Mouse (Mus musculus): ENCODE measurements around the gene Abi2.
A peak's percentile ranks its signal among the peaks of the same experiment; 100 is the strongest.
"Not testable (repeated sequence)": the region's sequence is repeated elsewhere in the genome, so short reads cannot be mapped to it uniquely, and the experiment has no call there.

The Abi2 gene

DNA sequence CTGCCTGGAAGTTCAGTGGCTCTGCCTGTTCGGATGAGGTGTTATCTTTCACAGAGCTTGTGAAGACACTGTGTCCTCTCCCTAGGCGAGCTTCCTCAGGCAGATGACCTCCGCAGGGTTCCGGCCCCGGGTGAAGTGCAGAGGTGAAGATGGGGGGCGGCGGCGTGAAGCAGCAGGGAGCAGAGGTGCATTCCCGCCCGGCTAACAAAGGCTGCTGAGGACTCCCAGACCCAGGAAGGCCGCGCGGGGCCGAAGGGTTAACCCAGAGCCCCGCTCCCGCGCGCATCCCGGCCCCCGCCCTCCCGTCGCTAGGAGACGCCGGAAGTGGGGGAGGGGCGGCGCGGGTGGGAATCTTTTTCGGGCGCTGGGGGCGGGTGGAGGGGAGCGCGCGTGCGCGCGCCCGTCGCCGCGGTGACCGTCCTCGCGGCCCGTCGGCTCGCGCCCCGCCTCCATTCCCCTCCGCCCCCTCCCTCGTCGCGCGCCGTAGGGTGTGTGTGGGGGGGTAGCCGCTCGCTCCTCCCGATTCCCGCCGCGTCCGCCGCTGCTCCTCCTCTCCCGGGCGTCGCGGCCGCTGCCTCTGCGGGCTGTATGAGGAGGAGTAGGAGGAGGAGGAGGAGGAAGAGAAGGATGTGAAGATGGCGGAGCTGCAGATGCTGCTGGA, at the start of gene Abi2:
Abi2 (plus strand) TSS at position 452 of the 661 bp plus-strand sequence.
- DNase-seq (ENCODE audit: low spot score), result peak; percentile 76

DNA sequence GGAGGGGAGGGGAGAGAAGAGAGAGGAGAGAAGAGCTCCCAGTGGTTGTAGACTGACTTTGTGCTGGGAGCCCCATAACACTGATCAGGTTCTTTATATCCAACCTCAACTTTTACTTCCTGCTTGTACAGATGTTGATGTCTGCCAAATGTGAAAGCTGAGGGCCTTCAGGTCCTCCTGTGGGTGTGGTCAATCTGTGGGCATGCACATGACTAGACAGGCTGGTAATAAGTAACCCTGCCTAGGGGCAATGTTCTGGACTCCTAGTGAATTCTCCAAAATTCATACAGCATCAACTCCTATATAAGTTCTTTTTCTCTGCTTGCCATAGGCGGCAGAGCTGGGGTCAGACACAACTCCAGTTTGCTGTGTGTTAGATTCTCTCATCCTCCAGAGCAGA, 47.8 kb upstream of the Abi2 start:
- no peak for DNase-seq (ENCODE audit: low spot score)

DNA sequence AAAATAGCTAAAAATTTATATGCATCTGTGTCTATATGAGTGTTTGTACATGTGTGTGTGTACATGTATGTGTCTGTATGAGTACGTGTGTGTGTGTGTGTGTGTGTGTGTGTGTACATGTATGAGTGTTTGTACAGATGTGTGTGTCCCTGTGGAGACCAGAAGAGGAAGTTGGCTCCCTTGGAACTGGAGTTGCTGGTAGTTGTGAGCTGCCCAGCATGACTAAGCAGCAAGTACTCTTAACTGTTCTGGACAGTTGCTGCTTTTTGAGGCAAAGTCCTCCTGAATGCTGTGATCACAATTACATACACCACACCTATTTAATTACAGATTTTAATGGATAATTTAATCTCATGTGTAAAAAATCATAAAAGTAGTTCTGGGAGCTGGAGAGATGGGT, 32.9 kb upstream of the Abi2 start:
- DNase-seq (ENCODE audit: low spot score), result no peak

DNA sequence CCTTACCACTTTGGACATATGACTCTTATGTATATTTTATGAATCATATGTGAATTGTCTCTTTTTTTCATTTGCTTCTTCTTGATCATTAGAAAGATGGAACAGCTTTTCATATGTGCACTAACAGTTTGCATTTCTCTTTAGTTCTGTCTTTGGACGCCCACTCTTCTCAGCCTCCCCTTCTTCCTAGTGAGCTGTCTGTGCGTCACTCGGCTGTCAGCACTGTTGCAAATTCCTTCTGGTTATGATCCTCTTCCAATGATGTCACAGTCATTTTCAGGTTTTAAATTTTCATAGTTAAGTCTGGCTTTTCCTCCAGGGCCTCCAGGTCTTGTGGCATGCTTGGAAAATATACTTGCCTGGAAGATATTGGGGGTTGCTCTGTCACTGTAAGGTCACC, 27.5 kb upstream of the Abi2 start:
- no peak for DNase-seq (ENCODE audit: low spot score)

GRCm38 (mm10) chr1:60404848-60405247, 4.6 kb upstream of the Abi2 start:
- DNase-seq (ENCODE audit: low spot score), result no peak

- no peak for DNase-seq (ENCODE audit: low spot score)
These were observed 785 bp upstream of the Abi2 start for GRCm38 (mm10) chr1:60408501-60409167.

DNA sequence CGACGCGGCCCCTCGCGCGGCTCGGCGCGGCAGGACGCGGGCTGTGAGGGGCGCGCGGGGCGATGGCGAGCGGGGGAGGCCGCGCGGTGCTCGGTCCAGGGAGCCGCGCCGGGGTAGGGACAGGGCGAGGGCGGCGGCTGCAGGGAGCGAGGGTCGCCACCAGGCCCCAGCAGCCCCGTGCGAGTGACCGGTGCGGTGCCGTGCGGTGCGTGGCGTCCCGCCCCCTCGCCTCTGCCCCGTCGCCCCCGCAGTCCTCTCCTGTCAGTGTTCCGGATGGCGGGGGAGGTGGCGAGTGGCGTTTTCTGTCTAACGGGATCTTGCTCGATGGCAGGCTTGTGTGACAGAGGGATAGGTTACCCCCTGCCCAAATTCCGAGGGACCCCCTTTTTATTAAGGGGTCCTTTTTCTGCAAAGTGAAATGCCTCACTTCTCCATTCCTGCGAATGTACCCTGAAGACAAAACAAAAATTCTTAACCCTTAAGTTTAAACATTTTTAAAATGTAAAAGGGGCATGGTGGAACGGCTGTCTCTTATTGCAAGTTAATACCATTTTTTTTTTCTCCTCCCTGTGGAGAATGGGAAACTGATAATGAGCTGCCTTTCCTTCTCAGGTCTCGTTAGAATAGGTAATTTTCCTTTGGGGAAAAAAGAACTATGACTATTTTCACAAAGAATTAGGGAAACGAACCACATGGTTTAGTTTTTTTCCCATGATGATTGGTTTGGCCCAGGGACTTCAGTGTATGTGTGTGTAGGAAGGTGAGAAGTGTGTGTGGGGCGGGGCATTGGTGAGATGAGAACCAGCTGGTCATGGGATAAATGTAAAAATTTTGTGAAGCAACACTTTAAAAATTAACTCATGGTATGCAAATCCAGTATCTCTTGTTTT, 754 bp downstream of the Abi2 start:
- no peak for DNase-seq (ENCODE audit: low spot score)

GRCm38 (mm10) chr1:60416724-60417123, 7.3 kb downstream of the Abi2 start:
- no peak for DNase-seq (ENCODE audit: low spot score)

GRCm38 (mm10) chr1:60423882-60424281, 14.5 kb downstream of the Abi2 start:
- DNase-seq (ENCODE audit: low spot score), result no peak

GRCm38 (mm10) chr1:60428341-60428740, 18.9 kb downstream of the Abi2 start:
- DNase-seq (ENCODE audit: low spot score), result no peak

- DNase-seq (ENCODE audit: low spot score), result no peak
These were observed 19.5 kb downstream of the Abi2 start for GRCm38 (mm10) chr1:60428932-60429331.

- DNase-seq (ENCODE audit: low spot score), result no peak
These were observed 22.1 kb downstream of the Abi2 start for GRCm38 (mm10) chr1:60431531-60431930.

- DNase-seq (ENCODE audit: low spot score), result no peak
These were observed 23.1 kb downstream of the Abi2 start for GRCm38 (mm10) chr1:60432497-60432896.

GRCm38 (mm10) chr1:60441438-60441837, 32.0 kb downstream of the Abi2 start:
- not testable (repeated sequence) for DNase-seq (ENCODE audit: low spot score)

DNA sequence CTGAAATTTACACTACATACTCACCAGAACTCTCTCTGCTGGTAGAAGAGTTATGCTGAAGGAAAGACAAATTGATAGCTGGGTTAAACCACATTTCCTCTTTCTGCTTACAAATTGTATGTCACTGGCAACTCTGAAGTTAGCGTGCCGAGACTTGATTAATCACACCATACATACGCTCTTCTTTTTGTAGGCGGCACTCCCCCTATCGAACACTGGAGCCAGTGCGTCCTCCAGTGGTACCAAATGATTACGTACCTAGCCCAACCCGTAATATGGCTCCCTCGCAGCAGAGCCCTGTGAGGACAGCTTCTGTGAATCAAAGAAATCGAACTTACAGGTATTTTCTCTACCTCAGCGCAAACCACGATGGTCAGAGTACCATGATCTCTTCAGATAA, 37.6 kb downstream of the Abi2 start:
- no peak for DNase-seq (ENCODE audit: low spot score)

GRCm38 (mm10) chr1:60449896-60450295, 40.5 kb downstream of the Abi2 start:
- DNase-seq (ENCODE audit: low spot score), result no peak

DNA sequence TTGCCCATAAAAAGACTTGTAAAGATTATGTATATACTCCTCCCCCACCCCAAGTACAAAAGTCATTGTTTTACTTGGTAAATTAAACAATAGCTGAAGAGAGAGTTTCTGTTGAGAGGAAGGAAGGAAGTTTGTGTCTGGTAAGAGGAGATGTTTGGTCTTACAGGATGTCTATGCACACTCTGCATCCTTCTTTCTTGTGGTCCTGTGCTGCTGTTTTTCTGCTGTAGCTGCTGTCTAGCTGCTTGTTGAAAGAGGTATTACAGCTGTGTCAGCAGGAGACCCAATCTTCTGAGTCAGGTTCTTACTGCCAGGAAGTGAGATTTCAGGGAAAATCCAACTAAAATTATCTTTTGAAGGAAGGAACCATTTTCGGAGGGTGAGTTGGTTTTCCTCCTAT, 51.2 kb downstream of the Abi2 start:
- no peak for DNase-seq (ENCODE audit: low spot score)

- no peak for DNase-seq (ENCODE audit: low spot score)
These were observed 60.1 kb downstream of the Abi2 start for GRCm38 (mm10) chr1:60469491-60469890.

GRCm38 (mm10) chr1:60470541-60470940, 61.1 kb downstream of the Abi2 start:
- no peak for DNase-seq (ENCODE audit: low spot score)

GRCm38 (mm10) chr1:60481561-60481960, 72.1 kb downstream of the Abi2 start:
- DNase-seq (ENCODE audit: low spot score), result no peak

DNA sequence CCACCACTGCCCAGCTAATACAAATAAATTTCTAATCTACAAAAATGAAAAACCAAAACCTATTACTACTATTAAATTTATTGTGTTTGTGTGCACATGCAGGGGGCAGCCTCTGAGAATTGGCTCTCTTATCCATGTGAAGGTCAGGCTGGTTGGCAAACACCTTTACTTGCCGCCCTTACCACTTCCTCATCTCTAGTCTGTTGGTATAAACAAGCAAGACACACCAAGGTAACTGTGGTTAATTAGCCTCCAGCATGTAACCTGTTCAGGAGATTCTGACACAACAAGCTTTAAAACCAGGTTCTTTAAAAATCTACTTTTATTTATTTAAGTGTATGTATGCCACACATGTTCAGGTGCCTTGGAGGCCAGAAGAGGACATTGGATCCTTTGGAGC, 73.5 kb downstream of the Abi2 start:
- no peak for DNase-seq (ENCODE audit: low spot score)

GRCm38 (mm10) chr1:60485649-60486048, 76.2 kb downstream of the Abi2 start:
- DNase-seq (ENCODE audit: low spot score), result no peak

- DNase-seq (ENCODE audit: low spot score), result no peak
These were observed 79.2 kb downstream of the Abi2 start for GRCm38 (mm10) chr1:60488635-60489034.
